Mouse (Mus musculus) G1E (cell line): ENCODE data around the gene Tppp3. TPM values are rescaled to one million over a fixed set of nuclear protein-coding genes. Genes with fewer than 3 reads are reported as not detected.
A peak's percentile ranks its signal among the peaks of the same experiment; 100 is the strongest.

Experiments used
- ATAC-seq: 2 replicates; pipeline ENCODE4 v1.8.0; 2016; ENCODE audit warnings: mild to moderate bottlenecking; ENCODE audit not compliant: insufficient number of reproducible peaks, poor library complexity, low FRiP score, severe bottlenecking; ENCODE audit errors: extremely low read depth
- DNase-seq: peaks from one replicate; pipeline ENCODE4 v3.0.0; 2012; ENCODE audit warnings: low spot score
- H3K27me3 ChIP-seq: 2 replicates; pipeline ENCODE4 v1.6.1; 2012; ENCODE audit warnings: mild to moderate bottlenecking, low read length, inconsistent platforms; ENCODE audit not compliant: insufficient read depth
- H3K36me3 ChIP-seq: replicated peaks from 2 replicates; pipeline ENCODE3; 2012; ENCODE audit warnings: mild to moderate bottlenecking, inconsistent platforms
- H3K4me1 ChIP-seq: 2 replicates; pipeline ENCODE4 v1.6.1; 2012; ENCODE audit warnings: low read depth, low read length, inconsistent platforms, mixed read lengths; ENCODE audit not compliant: insufficient read depth
- H3K4me3 ChIP-seq: 2 replicates; pipeline ENCODE4 v1.5.1; 2012; ENCODE audit warnings: low read depth, mild to moderate bottlenecking, inconsistent platforms, low read length, moderate library complexity, mixed read lengths
- H3K9me3 ChIP-seq: replicated peaks from 2 replicates; pipeline ENCODE4 v1.6.1; 2012; ENCODE audit warnings: inconsistent platforms
- CTCF ChIP-seq: IDR thresholded peaks from 2 replicates; pipeline ENCODE4 v1.5.1; 2012; ENCODE audit warnings: low read depth, low read length, inconsistent platforms, mixed read lengths
- GATA1 ChIP-seq: IDR thresholded peaks from 2 replicates; pipeline ENCODE4 v1.6.1; 2012; ENCODE audit warnings: borderline replicate concordance, low read length, inconsistent platforms, mixed read lengths
- GATA2 ChIP-seq: IDR thresholded peaks from 2 replicates; pipeline ENCODE4 v1.6.1; 2012; ENCODE audit warnings: low read depth, low read length, inconsistent platforms, borderline replicate concordance
- POLR2AphosphoS5 ChIP-seq: IDR thresholded peaks from 2 replicates; pipeline ENCODE4 v1.6.1; 2012; ENCODE audit warnings: low read depth, low read length, inconsistent platforms; ENCODE audit not compliant: insufficient replicate concordance
- TAL1 ChIP-seq: conservative IDR thresholded peaks from 2 replicates; pipeline ENCODE4 v1.6.1; 2012; ENCODE audit warnings: low read depth, low read length, inconsistent platforms, mixed read lengths
- polyA plus RNA-seq: library from polyadenylated mRNA; stranded (reverse); fragments of >175 nt; gene quantifications from 2 replicates; pipeline ENCODE4 v1.2.3, GENCODE M21; 2012
- total RNA-seq, 2 experiments: library from RNA; stranded (forward) in 1 of 2; stranded (reverse) in 1 of 2; fragments of 200-1000 nt in 1 of 2; fragments of >200 nt in 1 of 2; fragmentation: Nextera tagmentation in 1 of 2; gene quantifications; 2 replicates each; pipeline ENCODE4 v1.2.3; 2014 to 2017

Tppp3 gene
- total and polyA plus RNA-seq, 3 experiments = not detected

GRCm38 (mm10) chr8:105448596-105448995, 22.7 kb downstream of the Tppp3 start:
- H3K4me1 ChIP-seq = no peaks in the 10 kb centered on the region
- no peaks in the 10 kb centered on the region for H3K9me3 ChIP-seq
- TF ChIP-seq CTCF = no peak
- no peak for TF ChIP-seq GATA2
- no peak for TF ChIP-seq GATA1
- no peak for TF ChIP-seq TAL1
- TF ChIP-seq POLR2AphosphoS5 = no peak
- DNase-seq (no peak), ATAC-seq (no peak)
- no peaks in the 10 kb centered on the region for H3K36me3 ChIP-seq
- H3K4me3 ChIP-seq = no peak overlapping the region
- peaks cover 14% of the 10 kb centered on the region; the same call in 1 of the 2 replicates for H3K27me3 ChIP-seq

DNA sequence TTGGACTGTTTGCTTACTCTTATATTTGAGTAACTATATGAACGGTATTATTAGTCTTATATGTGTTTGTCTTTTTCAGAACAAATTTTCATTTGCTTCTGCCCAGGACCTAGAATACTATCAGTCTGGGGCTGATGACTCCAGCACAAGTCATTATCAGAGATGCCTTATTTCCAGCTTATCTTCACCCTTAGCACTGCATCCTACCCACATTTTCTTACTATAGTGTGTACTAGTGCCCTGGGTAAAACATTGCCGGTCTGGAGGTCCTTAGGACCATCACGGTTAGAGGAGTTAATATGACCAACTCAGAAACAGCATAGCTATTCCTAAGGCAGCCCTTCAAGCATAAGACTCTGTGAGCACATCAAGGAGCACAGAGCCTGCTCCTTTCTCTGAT, 23.1 kb downstream of the Tppp3 start:
- DNase-seq (no peak), ATAC-seq (no peak)
- Histone ChIP-seq H3K36me3 (no peaks in the 10 kb centered on the region), H3K9me3 (no peaks in the 10 kb centered on the region), H3K4me1 (no peaks in the 10 kb centered on the region), H3K4me3 (no peak overlapping the region), H3K27me3 (peaks cover 14% of the 10 kb centered on the region; the same call in 1 of the 2 replicates)
- TF ChIP-seq TAL1 (no peak), POLR2AphosphoS5 (no peak), GATA2 (no peak), CTCF (no peak), GATA1 (no peak)

DNA sequence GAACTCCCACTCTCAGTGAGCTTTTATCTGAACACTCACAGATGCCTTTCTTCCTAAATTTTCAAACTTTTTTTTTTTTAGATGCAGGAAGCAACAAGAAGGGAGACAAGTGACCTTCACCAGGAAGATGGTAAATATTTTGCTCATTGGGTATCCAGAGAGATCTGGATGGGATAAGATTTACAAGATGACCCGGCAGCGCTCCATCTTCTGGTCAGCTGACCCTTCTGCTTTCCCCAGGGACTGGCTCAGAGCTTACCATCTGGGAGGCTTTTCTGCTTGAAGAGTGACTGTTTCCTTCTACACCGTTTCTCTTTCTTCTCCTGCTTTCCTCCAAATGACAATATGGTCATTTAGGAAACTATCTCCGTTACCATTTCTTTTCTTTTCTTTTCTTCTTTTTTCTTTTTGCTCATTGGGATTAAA, 25.2 kb downstream of the Tppp3 start:
- no peak for ATAC-seq
- Histone ChIP-seq H3K36me3 (no peaks in the 10 kb centered on the region), H3K27me3 (peaks cover 12% of the 10 kb centered on the region; the same call in 1 of the 2 replicates), H3K4me3 (no peak overlapping the region), H3K9me3 (no peaks in the 10 kb centered on the region), H3K4me1 (no peaks in the 10 kb centered on the region)
- no peak for DNase-seq
- no peak for TF ChIP-seq CTCF
- TF ChIP-seq POLR2AphosphoS5 = no peak
- no peak for TF ChIP-seq GATA1
- no peak for TF ChIP-seq TAL1
- TF ChIP-seq GATA2 = no peak

- DNase-seq = no peak
- no peaks in the 10 kb centered on the region for H3K36me3 ChIP-seq
- peaks cover 12% of the 10 kb centered on the region; the same call in 1 of the 2 replicates for H3K27me3 ChIP-seq
- H3K4me1 ChIP-seq = no peaks in the 10 kb centered on the region
- ATAC-seq = no peak
- H3K4me3 ChIP-seq = no peak overlapping the region
- TF ChIP-seq TAL1 (no peak), GATA1 (no peak), POLR2AphosphoS5 (no peak), CTCF (no peak), GATA2 (no peak)
- H3K9me3 ChIP-seq = no peaks in the 10 kb centered on the region
Observed at GRCm38 (mm10) chr8:105445296-105446126, 25.8 kb downstream of the Tppp3 start.

DNA sequence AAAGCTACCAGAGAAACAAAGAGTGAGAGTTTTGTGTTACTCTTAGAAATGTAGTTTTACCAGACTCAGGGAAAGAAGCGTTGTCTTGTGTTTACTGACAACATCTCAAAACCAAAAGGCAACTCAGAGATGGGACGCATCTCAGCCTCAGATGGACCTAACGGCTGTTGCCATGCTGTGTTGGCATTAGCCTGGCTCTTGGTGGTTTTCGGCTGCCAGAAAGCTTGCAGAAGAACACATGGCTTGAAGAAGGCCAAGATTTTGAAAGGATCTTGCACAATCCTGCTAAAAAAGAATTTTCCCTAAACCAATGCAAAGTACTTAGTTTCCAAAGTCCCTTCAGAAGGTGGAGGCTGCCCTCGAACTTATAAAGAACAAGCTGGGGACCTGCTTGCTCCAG, 28.7 kb downstream of the Tppp3 start:
- TF ChIP-seq POLR2AphosphoS5 (no peak), GATA2 (no peak)
- no peak for ATAC-seq
- no peaks in the 10 kb centered on the region for H3K36me3 ChIP-seq
- no peak for DNase-seq
- H3K4me3 ChIP-seq = no peak overlapping the region
- H3K9me3 ChIP-seq = no peaks in the 10 kb centered on the region
- peaks cover 10% of the 10 kb centered on the region; the same call in 1 of the 2 replicates for H3K27me3 ChIP-seq
- H3K4me1 ChIP-seq = no peaks in the 10 kb centered on the region

GRCm38 (mm10) chr8:105441433-105441832, 29.9 kb downstream of the Tppp3 start:
- Histone ChIP-seq H3K27me3 (peaks cover 14% of the 10 kb centered on the region), H3K4me1 (no peaks in the 10 kb centered on the region), H3K36me3 (no peaks in the 10 kb centered on the region), H3K9me3 (no peaks in the 10 kb centered on the region), H3K4me3 (no peak overlapping the region)
- no peak for ATAC-seq
- DNase-seq = no peak
- 0 out of 2 replicates have a peak, but pooled peaks have one; percentile 28 for TF ChIP-seq CTCF
- TF ChIP-seq TAL1 = no peak
- TF ChIP-seq POLR2AphosphoS5 = no peak
